Mouse (Mus musculus) regulatory T cell (primary cell): ENCODE measurements around the gene Egfem1.

ENCODE experiments used
- in situ Hi-C: fragments of 300-600 bp; cut with MboI, MseI; formaldehyde crosslinking; loops from one replicate; pipeline ENCODE4 v1.15.1; 2025; ENCODE audit warnings: high pct_unique_total_duplicates

Egfem1 gene

DNA sequence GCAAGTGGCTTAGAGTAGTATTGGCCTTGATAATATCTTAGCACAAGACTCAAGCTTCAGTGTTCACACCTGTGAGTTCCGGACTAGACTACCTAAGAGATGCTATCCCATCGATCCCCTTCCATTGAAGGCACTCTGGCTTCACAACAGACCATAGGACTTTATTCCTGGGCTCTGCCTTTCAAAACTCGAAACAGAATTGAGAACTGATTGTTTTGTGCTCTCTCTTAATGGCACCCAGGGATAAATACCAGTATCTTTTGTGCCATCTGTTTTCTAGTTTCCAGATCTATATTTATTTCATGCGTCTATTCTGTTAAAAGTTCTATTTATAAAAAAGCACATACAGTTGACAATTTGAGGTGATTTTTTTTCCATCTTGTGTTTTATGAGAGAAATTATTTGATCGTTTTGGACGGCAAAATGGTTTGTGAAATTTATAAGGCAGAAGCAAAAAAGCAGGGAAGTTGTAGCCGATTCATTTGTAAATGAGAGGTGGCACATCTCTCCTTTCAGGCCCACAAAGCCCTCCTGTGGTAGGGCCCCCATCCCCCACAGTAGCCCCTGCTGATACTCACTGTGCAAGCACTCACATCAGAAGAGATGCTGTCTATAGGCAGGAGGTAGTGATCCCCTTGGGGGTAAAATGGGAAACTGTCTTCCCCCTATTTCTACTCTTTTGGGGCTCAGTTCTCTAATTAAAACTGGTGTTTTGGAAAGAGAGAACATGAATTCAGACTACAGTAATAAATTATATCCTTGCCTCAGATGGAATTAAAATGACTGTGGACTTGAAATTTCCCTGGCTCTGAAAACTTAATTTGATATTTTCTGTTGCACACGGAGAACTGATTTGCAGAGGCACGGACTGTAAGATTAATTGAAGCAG lies 53.6 kb downstream of the Egfem1 start:
- in situ Hi-C loops, result no loop called here

DNA sequence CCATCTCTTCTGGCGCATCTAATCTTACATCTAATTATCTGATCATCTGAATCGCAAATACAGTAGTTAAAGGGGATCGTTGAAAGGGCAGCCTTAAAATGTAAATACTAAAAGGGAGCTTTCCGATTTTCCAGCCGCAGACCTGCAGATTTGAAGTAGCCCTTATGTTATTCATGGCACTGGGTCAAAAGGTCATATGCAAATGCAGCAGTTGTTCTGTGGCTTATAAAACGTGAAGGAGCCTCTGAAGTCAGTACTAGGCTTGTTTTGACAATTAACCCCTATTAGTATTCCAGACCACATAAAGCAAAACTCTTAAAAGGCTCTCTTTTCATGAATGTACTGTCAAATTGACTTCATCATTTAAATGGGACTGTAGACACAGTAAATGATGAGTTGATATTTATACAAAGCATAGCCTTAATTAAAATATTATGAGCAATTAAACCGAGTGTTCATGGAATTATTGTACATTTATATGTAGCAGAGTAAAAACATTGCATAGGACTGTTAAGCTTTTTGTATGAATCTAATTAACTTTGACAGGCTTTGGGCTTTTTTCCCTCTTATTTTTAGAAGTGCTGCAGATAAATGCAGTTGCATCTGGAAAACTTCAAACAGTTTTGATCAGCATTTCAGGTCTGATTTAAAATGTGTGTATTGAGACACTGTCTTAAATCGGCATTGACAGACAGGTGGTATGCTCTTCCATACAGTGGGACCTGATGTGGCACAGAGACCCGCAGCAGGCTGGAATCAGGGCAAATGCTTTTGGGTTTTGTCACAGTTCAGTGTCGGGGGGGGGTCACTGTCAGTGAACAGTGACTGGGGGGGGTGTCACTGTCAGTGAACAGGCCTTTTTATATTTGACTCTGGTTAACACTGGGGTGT lies 54.5 kb downstream of the Egfem1 start:
- in situ Hi-C loops, result no loop called here

DNA sequence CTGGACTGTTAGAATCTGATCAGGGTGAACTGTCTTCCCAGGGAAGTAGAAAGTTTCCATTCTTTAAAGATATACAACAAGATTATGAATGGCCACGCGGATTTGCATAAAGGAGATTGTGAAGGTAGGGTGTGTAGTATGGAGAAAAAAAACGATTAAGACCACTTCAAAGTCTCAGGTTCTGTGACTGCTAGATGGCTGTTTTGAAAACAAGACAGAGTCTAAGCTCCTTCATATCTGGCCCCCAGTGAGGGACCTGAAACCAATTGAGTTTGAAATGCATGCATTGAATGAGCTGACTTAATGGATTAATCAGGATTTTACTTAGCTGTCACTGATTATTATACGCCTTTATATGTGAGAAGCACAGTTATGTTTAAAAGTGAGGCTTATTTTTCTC lies 86.6 kb downstream of the Egfem1 start:
- in situ Hi-C loops, result no loop called here

DNA sequence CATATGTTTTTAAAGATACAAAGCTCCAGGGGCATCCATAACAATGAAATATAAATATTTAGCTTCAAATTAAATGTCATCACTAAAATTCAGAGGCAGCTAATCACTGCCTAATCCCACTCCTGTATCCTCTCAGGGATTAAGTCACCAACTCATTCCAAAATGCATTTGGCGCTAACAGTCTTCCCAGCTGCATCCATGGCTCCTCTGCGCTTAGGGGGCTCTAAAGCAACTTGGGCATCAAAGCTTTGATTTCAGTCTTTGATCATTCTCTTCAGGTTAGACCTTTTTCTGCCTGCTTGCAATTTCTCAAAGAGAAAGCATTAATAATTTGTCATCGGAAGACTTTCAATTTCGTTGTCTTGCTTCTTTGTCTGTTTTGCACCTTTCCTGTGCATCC lies 87.2 kb downstream of the Egfem1 start:
- in situ Hi-C loops, result no loop called here

DNA sequence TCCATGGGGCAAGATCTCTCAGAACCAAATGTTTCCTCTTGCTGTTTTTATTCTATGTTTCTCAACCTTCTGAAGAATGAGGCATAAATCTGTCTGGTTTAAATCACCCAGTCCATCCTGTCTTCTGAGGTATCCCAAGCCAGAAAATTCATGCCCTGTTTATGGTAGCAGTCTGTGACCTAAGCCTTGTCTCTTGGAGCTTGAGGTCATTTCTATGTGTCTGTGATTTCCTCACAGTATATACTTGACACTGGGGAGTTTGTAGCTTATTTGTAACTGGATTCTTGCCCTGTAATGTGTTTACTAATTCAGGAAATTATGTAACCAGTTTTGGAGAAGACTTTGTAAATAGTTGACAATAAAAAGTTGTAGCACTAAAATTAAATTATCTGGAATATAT lies 95.2 kb downstream of the Egfem1 start:
- in situ Hi-C loops, result no loop called here

DNA sequence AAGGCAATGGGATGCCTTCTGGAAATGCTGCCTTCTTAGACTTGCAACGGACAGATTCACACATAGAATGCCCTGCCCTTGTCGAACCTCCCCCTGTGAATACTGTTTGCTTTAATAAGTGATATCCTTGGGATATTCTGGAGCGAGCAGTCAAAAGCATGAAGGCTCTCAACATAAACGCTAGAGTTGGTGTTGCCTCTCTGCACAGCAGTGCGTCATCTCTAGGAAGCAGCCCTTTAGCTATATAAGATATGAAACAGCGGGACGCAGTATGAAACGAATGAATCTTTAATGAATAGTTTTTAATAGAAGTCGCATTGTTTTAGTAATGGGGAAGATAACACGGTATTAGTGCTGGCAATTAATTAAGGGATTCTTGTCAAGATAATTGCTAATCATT lies 101.2 kb downstream of the Egfem1 start:
- in situ Hi-C loops, result no loop called here

DNA sequence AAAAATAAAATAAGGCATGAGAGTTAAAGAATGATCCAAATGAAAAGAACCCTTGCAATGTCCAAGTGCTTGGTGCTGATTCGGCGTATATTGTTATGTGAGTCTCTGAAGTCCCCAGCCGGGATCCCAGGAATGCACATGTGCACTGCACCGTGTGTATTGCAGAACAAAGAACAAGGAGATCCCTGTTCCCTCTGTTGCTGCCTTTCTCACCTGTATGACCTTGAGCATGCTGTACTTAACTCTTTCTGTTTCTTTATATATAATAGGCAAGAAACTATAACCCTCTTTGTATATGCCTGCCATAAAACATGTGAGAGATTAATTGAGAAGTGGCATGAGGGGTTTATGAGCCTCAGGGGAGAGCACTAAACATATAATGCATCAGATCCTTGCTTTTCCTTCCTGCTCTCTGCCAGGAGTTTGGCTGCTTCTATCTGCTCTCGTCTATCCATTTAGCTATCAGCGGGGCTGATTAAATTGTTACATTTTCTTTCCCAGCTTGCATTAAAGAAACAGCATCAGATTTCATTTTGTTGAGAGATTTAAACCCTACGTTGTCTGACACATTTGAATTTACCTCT lies 101.9 kb downstream of the Egfem1 start:
- in situ Hi-C loops, result no loop called here

DNA sequence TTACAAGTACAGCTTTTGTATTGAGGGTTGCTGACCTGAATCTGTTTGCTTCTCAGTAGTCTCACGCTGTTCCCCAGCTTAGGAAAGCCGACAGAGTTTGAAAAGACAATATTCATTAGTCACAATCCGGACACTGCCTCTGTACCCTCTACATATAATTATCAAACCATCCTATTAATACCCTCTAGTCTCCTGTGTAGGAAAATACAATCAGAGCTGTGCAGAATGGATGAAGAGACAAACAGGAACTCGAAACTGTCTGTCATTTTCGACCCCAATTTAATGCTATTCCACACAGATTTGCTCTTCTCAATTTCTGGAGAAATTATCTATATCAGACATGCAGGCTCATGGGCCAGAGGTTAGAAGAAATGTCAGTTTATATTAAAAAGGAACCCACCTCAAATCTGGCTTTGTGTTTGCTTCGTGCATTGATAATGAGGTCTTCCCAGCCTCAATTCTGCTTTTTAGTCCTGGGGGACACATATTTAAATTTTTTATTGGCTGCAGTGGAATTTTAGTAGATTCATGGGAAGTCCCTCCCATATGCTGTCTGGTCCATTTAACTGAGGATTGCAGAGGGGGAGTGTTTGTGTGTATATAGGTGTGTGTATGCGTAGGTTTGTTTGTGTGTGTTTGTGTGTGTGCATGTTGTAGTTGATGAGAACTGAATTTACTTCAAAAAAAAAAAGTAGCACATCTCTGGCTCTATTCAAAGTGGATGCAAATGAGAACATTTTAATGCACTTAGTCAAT lies 102.8 kb downstream of the Egfem1 start:
- in situ Hi-C loops, result no loop called here

DNA sequence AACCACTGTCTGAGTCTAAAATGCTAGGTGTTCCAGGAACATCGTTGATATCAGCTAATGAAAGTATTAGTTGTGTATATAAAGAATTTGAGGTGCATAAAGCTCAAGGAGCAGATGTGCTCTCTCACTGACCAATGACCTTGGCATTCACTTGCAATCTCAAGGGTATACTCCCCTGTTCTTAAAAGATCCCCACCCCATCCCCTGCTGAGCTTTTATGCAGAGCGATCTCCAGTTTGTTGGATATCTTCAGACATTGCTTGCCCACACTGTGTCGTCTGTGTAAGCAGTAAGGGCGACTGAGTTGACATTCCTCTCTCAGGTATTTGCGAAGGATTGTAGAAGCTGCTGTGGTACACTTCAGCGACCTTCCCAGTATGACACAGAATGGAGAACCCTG lies 108.4 kb downstream of the Egfem1 start:
- in situ Hi-C loops, result no loop called here

DNA sequence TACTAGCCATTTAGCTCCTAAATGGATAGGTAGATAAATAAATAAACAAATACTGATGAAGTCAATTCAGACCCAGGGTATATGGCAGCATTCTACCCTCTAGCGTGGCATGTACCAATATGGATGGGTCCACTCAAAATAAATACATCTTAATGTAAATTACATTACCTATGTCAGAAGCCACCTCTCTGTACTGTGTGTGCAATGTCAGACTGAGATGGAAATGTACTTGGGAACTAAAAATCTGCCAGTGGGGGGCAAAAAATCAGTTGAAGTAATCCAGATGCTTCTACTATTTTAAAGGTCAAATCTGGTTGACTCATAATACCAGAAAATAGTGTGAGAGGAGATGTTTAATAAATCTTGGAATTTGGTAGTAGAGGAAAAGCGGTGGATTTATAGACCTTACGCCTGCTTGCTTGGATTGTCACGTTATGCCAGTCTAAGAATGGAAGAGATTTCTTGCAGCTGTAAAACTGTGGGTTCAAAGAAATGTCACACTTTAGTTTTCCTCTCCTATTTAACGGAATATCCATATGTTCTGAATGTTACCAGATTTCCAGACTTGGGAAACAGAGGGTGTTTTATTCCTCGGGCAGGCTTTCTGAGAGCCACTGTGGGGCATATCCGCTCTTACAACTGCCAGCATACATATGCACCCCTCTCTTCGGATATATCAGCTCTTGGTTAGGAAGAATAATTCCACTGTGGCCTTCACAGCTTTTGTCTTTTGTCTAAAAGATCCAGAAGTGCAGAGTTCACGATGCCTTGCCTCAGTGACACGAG lies 116.1 kb downstream of the Egfem1 start:
- in situ Hi-C loops, result no loop called here

DNA sequence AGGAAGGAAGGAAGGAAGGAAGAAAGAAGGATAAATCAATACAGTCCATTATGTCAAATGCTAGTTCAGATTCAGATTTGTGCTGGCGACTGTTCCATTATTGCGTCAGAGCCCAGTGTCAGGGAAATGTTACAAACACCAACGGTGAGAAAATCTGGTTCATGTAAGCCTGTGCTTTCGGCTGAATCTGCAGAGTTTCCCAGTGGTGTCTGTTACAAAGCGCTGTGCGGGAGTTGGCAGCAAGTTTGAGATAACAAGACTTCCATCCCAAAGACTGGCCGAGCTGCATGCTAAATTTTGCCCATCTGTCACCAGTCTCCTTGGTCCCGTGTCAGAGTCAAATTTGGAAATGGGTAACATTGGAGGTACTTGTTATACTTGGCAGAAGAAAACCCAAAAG lies 118.8 kb downstream of the Egfem1 start:
- in situ Hi-C loops, result no loop called here

DNA sequence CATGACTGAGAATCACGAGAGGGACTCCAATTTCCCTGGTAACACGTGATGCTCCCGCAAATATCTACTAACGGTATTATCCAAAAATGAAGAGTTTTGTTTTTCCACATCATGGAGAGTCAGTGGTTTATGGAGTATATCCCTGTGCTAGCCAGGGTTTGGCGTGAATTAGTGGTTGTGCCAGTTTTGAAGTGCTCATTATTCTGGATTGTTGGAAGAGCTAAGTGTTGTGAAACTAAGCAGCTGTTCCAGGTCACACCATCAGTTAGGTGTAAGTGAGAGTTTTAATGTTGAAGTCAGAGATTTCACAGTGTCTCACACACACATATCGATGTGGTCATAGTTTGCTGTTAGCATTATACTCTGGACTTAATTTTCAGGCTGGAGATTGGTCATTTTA lies 120.7 kb downstream of the Egfem1 start:
- in situ Hi-C loops, result no loop called here

DNA sequence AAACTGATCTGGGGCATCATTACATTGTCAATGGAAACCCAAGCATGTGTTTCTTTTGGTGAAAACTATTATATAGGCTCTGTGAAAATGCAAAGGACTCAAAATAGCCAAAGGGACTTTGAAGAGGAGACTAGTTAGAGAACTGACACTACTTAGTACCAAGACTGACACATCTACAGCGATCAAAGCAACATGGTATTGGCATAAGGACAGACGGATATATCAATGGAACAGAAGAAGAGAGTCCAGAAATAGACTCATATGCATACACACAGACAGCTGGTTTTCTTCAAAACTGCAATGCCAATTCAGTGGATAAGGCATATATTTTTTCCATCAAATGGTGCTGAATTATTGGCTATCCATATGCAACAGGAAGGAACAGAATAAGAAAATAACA lies 140.6 kb downstream of the Egfem1 start:
- in situ Hi-C loops, result no loop called here

DNA sequence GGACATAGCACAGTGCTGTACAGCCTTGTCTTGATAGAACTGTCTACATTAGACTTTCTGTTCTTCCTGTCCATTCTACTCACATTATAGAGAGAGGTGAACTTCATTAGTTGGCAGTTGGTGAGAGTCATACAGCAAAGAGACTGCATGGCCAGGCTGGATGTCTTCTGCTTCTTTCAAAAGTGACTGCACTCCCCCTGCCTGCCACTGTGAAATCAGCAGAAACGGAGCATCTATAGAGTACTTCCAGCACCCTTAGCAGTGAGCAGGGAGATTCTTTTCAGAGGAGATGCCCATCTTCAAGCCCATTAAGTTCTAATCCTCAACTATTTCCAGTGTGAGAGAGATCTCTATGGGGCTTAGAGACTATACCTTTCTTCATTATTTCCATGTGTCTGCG lies 147.9 kb downstream of the Egfem1 start:
- in situ Hi-C loops, result no loop called here

DNA sequence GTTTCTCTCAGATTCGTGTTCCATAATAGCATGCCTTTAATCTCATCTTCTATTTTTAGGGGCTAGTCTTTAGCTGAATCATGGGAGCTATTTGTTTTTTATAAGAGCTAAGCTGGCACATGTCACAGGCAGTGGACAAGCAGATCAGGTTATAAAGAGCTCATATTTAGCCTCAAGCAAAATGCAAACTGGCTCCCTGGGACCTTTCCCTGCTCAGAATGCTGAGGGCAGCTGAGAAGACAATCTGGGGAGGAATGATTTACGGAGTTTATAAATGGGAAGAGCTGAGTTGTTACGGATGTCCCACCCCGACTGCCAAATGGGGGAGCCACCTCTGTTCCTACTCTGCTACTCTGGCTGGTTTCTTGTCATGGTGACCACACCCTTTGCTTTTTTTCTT lies 153.7 kb downstream of the Egfem1 start:
- in situ Hi-C loops, result no loop called here

DNA sequence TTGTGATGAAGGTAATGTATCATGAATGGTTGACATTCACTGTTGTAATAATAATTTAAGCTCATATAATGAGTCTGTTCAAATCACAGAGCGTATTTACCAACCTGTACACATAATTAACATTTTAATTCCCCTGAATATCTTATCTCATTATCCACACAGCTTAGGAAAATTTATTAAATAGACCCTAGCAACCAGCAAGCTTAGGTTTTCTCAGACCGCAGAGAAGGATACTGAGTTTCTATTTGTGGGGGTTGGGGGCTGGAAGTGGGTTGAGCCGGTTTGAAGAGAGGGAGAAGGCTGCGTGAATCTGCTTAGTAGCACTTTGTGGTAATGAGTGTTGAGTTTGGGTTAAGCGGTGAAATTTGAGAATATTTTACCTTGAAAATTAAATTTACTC lies 154.7 kb downstream of the Egfem1 start:
- in situ Hi-C loops, result no loop called here

DNA sequence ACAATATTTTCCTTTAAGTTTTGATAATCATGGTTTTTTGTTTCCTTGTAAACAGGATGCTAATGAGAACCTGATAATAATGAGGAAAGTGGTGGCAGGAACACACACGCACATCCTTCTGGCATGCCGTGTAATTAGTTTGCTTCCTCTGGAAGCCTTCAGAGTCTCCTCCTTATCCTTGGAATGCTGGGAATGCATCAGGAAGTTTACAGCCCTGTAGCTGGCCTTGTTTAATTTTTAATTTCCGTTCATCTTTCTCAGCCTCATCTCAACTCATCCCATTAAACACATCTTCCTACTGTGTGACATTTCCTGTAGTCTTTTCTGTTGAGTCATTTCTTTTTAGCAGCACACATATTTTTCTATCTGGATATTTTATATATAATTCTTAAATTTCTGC lies 161.8 kb downstream of the Egfem1 start:
- in situ Hi-C loops, result no loop called here

DNA sequence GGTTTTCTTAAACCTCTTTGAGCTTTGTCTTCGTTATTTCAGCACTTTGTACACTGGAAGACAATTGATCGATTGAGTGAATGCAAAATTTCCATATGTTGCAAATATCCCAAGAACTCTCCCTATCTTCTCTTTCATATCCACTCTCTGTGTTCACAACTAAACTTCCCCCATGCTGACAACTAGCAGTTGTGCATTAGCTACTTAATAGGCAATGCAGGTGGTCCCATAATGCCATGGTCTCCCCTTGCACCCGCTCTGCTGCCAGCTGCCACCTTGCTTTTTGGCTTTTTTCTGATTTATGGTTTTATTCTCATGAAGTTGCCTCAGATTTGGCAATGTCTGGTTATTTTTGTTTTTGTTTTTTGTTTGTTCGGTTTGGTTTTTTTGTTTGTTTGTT lies 209.8 kb downstream of the Egfem1 start:
- in situ Hi-C loops, result no loop called here

DNA sequence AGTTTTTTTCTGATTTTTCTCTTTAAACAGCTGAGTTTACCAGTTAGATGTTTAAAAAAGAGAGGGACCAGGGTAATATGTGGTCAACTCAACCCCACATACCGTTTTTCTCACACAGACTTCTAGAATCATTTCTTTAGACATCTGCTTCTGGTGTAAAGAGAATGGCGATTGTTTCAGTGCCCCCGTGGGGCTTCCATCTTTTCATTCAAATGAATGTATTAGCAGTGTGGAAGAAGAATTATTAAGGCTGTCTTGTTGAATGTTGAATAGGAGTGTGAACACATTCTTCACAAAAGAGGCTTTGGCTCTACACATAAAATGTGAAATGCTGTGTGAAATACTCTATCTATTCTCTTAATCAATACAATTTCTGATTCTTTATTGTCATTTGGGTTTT lies 210.4 kb downstream of the Egfem1 start:
- in situ Hi-C loops, result no loop called here

DNA sequence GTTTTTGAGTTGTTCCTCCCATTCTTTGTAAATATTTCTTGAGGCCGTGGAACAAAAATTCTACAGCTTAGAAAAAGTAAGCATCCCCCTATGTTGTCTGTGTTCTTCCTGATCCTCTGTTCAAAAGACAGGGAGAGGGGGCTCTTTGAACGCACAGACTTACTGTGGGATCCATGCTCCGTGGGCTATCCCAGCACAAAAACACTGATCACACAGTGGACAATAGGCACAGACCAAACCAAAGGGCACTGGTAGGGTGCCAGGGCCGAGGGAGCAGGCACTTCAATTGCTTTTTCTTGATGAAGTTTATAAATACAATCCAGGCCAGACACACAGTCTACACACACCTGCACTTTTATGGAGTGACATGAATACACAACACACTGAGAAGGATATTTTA lies 211.4 kb downstream of the Egfem1 start:
- in situ Hi-C loops, result no loop called here

DNA sequence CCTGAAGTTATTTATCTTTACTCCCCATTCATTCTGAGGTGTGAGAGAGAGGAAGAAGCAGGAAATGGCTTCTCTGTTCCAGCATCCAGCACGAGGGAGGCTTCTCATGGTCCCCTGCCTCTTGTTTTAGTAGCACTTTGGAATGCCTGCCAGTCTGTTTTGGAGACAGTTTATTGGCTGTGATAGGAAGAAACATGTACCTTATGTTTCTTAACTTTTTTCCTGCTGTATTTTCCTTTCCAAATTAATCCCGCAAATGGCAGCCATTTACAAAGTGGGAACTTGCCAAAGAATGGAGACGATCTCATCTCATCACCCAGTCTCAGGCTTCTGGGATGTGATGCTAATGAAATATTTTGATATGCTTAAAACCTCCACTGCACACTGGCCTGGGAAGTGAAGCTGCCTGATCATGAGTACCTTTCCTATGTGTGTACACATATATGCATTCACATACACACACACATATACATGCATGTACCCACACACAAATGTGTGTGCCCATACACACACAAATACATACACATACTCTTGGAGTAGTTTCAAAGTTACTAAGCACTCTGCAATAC lies 260.5 kb downstream of the Egfem1 start:
- in situ Hi-C loops, result no loop called here
